Mouse (Mus musculus): Measurements from ENCODE around the gene Hes1.
A peak's percentile ranks its signal among the peaks of the same experiment; 100 is the strongest.

Hes1 gene

GRCm38 (mm10) chr16:30052271-30052670, 11.9 kb upstream of the Hes1 start:
- peak in 1 of 2 experiments; percentile 11 for DNase-seq

DNA sequence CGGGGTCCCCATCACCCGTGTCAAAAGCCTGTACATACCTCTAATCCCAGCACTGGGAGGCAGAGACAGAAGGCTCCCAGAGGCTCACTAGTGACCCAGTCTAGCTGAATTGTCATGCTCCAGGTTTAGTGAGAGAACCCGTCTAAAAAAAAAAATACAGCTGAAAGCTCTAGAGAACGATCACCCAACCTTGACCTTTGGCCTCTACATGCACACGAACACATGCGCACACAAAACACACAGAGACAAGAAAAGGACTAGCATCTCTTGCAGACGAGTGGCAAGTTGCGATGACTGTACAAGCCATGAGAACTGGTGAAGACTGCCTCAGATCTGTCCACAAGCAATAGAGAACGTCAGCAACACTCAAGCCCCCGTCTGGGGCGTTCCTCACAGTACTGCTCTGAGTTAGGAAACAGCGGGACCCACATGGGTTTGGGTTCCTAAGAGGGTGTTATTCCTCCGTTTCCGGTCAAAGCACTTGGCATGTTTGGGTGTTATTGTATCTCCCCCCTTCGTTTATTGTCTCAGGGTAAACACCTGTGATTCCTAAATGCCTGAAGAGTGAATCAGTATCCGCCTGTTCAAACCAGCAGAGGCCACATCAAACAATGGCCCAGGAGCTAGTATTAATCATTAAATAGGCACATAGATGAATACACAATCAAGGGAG, 11.2 kb upstream of the Hes1 start:
- peak; percentile 33 to 56 for DNase-seq

DNA sequence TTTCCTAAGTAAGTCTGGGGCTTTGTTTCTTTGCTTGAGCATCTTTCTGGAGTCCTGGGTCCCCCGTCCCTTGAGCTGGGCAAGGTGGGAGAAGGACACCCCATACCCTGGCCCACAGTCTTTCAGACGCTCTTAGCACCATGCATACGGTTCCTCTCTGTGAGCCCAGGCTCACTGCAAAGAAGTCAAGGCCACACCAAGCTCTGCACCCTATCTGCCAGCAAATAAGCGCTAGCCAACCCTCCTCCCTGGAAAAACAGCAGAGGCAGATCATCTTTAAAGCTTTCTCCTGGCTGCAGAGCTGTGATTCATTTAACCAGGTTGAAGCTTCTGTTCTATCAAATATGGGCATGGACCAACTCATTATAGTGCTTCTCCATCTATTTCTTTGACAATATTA, 9.6 kb upstream of the Hes1 start:
- peak in 1 of 2 experiments; percentile 11 for DNase-seq

- peak in 1 of 2 experiments; percentile 19 for DNase-seq
These were observed 8.8 kb upstream of the Hes1 start for GRCm38 (mm10) chr16:30055361-30055889.

DNA sequence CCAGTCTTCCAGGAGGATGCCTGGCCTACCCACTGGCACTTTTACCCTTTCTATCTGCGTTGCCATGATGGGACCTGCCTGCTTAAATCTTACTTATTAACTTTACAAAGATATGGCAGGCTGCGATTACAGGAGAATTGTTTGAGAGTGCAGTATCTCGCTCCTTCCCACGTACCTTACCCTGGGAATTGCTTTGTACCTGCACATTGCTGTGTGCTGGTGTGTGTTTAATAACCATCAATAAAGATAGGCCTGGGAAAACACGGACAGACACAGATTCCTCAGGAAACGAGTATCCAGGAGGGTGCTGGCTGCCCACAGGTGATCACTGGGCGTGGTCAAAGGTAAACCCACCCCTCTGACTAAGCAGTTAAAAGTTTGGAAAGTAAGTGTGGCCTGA, 8.3 kb upstream of the Hes1 start:
- DNase-seq = peak in 1 of 2 experiments; percentile 10

- peak; percentile 74 to 89 for DNase-seq
These were observed 7.3 kb upstream of the Hes1 start for GRCm38 (mm10) chr16:30056906-30057305.

DNA sequence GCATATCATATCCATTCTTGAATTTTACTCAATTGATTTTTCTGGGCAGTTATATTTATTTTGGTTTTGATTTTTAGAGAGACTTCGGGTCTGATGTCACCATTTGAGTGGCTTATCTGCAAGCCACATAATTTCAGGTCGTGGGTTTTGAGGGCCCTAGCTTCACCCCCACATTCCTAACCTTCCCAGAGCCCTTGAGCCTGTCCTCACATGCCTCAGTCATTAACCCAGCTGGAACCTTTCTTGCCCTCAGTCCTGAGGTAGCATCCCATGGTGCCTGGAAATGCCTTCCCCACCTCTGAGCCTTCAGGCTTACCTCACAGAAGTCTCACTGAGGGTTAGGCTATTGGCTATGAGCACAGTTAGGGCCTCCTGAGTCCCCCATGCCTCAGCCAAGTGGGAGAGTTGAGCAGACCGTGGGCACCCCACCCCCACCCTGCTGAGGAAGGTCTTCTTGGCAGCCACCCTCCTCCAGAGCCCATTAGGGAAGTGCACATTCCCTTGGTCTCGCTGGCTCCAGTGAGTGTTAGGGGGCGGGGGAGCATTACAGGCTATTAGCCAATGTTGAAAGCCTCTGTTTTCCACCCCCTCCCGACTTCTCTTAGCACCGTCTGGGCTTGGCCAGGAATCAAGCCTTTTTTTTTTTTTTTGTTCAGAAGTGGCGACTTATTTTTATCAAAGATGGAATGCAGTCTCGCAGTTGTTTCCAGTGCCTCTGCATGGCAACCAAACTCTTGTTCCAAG, 5.0 kb upstream of the Hes1 start:
- peak; percentile 85 to 91 for DNase-seq

- DNase-seq = peak; percentile 62 to 90
These were observed 3.8 kb upstream of the Hes1 start for GRCm38 (mm10) chr16:30060412-30060811.

DNA sequence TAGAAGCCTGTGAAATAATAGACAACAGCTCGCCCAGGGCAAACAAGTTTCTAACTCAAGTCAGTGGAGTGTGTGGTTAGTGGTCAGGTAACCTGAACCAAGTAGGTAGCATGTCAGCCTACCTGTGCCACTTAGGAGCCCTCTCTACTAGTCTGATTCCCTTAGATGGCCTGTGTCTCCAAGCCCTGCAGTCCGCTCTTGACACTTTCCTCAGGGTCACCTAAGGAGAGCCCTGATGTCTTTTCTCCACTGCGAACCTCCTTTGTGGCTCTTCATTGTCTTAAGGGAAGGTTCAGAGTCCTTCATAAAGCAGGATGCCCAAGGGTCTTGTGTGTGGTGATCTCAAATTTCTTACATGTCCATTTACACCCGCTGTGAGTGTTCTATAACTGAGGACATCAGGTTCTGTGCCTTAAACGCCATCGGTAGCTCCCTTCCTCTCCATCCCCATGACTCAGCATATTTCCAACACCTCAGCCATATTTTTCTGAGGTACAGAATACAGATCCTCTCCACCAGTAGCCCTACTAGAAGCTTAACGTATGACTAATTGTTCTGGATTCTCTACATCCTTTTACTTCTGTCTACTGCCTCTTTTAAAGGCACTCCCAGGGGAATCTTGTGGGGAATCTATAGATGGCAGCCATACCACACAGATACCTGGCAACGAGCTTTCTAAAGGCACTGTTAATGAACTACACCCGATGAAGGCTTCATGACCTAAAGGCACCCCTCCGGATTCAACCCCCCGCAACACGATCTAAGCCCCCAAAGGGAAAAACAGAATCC, 1.7 kb upstream of the Hes1 start:
- peak in 1 of 2 experiments; percentile 21 for DNase-seq

DNA sequence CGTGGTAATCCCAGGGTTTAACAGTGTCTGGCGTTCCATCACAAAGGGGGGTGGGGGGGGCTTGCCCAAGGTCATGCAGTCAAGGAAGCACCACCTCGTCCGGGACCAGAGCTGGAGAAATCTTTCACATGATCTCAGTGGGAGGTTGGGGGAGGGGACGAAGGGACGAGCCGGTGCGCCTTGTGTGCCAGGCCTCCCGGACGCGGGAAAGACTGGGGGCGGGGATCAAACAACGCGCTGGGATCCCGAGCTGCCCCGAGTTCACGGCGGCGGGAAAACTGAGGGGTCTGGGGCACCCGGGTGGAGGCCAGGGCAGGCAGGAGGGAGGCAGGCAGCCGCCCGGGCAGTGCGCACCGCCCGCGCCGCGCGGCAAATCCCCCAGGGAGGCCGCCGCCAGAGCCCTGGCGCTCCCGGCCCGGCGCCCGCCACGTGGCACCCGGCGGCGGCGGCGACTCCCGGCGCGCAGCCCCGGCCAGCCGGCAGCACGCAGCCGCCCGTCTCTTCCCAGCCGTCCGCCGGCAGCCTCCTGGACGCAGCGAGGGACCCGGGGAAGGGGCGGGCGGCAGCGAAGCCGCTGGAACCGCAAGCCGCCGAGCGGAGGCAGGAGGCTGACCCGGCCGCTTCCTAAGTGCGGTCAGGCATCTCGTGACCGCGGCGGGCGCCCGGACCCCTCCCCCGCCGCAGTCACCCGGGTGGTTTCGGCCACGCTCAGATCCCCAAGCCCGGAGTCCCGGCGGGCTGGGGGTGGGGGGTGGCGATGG, 883 bp upstream of the Hes1 start:
- DNase-seq = peak; percentile 83 to 87

- no peak for DNase-seq
These were observed 429 bp downstream of the Hes1 start for GRCm38 (mm10) chr16:30064613-30065012.

DNA sequence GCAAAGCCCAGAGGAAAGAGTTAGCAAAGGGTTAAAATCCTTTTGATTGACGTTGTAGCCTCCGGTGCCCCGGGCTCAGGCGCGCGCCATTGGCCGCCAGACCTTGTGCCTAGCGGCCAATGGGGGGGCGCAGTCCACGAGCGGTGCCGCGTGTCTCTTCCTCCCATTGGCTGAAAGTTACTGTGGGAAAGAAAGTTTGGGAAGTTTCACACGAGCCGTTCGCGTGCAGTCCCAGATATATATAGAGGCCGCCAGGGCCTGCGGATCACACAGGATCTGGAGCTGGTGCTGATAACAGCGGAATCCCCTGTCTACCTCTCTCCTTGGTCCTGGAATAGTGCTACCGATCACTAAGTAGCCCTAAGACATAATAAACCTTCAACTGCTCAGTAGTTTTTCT, 893 bp downstream of the Hes1 start:
- DNase-seq = peak; percentile 94 to 99

DNA sequence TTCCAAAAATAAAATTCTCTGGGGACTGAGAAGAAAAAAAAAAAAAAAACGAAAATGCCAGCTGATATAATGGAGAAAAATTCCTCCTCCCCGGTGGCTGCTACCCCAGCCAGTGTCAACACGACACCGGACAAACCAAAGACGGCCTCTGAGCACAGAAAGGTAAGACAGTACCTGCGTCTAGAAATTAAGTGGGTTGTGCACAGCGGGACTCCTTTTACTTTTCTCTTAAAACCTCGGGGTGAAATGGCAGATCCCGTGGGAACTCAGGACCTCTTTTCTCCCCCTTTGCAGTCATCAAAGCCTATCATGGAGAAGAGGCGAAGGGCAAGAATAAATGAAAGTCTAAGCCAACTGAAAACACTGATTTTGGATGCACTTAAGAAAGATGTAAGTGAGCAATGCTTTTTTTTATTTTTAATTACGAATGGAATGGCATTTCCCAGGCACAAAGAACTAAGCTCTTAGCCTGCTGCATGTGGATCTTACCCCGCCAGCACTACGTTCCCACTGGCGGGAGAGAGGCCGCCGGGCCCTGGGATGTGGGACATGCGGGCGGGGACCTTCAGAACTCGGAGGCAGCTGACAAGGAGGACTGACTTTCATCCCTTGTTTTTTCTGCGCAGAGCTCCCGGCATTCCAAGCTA, 1.5 kb downstream of the Hes1 start:
- peak in 1 of 2 experiments; percentile 38 for DNase-seq

DNA sequence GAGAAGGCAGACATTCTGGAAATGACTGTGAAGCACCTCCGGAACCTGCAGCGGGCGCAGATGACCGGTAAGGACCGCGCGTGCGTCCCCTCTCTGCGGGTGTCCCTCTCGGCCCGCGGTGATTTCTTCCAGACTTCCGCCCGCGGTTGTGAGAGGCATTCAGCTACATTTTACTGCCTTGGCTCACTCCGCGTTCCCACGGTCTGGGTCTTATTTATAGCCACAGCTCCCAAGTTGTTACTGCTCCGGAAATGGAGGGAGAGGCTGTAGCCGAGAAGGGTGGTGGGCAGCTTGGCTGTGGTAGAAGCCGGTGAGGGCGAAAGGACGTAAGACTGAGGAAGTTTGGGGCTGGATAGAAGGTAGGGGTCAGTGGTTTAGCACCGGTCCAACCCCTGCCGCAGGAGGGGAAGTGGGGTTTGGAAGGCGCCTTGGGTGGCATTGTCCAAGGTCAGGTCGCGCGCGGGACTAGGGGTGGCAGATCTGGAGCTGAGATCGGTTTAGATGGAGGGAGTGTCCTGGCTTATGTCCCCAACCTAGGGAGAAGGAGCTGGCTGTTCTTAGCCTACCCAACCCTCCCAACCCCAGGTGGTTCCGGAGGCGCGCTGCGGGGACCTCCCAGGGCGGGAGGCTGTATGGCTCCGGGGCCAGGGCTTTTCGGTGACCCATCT, 2.1 kb downstream of the Hes1 start:
- peak; percentile 72 to 77 for DNase-seq

GRCm38 (mm10) chr16:30066852-30067301, 2.7 kb downstream of the Hes1 start:
- DNase-seq = peak; percentile 92 to 94

DNA sequence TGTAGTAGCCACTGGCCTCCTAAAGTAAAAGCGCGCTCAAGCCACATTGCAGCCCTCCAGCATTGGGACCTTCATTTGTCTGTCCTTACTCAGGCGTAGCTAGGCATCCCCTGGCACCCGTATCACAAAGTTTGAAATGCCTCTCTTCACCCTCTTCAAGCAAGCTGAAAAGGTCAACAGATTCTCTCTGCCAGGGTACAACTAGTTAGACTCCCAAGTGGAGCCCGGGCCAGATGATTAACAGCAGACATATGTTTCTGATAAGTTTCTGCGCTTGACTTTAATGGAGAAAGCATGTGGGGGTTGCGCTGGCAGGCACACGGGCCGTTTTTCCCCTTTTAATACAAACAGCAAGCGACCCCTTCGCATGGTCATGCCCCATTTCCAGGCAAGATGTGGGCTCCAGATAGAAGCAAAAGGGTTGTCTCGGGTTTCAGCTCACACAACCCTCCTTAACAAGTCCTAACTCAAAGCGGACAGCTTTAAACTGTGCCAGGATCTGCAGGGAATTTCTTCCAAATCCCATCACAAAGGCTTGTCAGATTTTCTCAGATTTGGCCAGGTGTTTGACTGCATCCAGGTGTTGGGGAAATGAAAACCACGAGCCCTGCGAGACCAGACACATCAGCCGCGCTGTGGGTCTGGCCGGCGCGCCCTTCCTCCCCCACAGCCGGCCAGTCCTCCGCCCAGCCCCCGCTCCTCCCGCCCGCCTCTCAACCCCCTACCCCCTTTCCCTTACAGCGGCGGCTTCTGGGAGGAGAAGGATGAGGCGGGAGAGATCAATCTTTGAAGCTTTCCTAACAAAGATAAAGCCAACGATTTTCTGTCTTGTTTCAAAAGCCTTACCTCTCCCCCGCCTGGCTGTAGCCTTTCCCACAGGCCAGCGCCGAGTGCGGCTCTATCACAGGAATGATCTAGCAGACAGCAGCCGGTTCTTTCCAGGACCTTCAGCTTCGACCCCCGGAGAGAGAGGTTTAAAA, 4.1 kb downstream of the Hes1 start:
- peak in 1 of 2 experiments; percentile 45 for DNase-seq

GRCm38 (mm10) chr16:30069580-30069949, 5.4 kb downstream of the Hes1 start:
- peak in 1 of 2 experiments; percentile 63 for DNase-seq

GRCm38 (mm10) chr16:30069950-30070770, 6.0 kb downstream of the Hes1 start:
- peak; percentile 90 to 96 for DNase-seq

- no peak for DNase-seq
These were observed 6.6 kb downstream of the Hes1 start for GRCm38 (mm10) chr16:30070771-30071191.

Data from lung, postnatal 4 days (tissue).